Mouse (Mus musculus): ENCODE results near the gene Cldn14.

DNA sequence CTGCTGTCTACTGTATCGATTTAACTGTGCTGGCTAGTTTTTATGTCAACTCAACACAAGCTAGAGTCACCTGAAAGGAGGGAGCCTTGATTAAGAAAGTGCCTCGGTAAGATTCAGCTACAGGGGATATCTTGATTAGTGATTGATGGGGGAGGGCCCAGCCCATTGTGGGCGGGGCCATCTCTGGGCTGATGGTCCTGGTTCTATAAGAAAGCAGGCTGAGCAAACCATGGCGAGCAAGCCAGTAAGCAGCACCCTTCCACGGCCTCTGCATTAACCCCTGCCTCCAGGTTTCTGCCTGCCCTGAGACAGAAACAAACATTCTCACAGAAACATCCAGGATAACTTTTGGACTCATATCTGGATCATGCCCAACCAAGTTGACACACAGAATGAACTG is 1.5 kb upstream of the Cldn14 start:
- TF ChIP-seq CTCF (IDR thresholded peaks at IDR 0.05; ENCODE audit: control insufficient read depth, insufficient read depth, insufficient read length) (no peak), MYOG (IDR thresholded peaks at IDR 0.05; ENCODE audit: control insufficient read depth, extremely low read depth, insufficient read length) (no peak)

Measured in C2C12 (cell line).